Mouse (Mus musculus) small intestine, adult 2 months (tissue): ENCODE measurements around the gene Pde4b. TPM values are rescaled to one million over a fixed set of nuclear protein-coding genes. Genes with fewer than 3 reads are reported as not detected.
A peak's percentile ranks its signal among the peaks of the same experiment; 100 is the strongest.

Source experiments
- H3K27ac ChIP-seq: fragments of 200-500 bp; 2 replicates; pipeline ENCODE4 v1.5.1; 2012; ENCODE audit warnings: low read depth, low read length, control low read depth, inconsistent platforms; ENCODE audit not compliant: insufficient read depth
- H3K27me3 ChIP-seq: fragments of 200-500 bp; 2 replicates; pipeline ENCODE4 v1.6.1; 2012; ENCODE audit warnings: mild to moderate bottlenecking, moderate library complexity, low read length, inconsistent platforms; ENCODE audit not compliant: control insufficient read depth, insufficient read depth
- H3K36me3 ChIP-seq: fragments of 200-500 bp; 2 replicates; pipeline ENCODE4 v1.6.1; 2012; ENCODE audit warnings: mild to moderate bottlenecking, low read length, control low read depth, inconsistent platforms; ENCODE audit not compliant: control insufficient read depth, insufficient read depth
- H3K4me1 ChIP-seq: fragments of 200-500 bp; 2 replicates; pipeline ENCODE4 v1.6.1; 2012; ENCODE audit warnings: low read length, inconsistent platforms, mixed read lengths; ENCODE audit not compliant: control insufficient read depth, insufficient read depth, insufficient read length
- H3K4me3 ChIP-seq: fragments of 200-500 bp; 2 replicates; pipeline ENCODE4 v1.5.1; 2012; ENCODE audit warnings: low read depth, mild to moderate bottlenecking, control low read depth, inconsistent platforms, low read length, moderate library complexity
- CTCF ChIP-seq: fragments of 200-500 bp; IDR thresholded peaks from 2 replicates; pipeline ENCODE4 v1.5.1; 2012; ENCODE audit warnings: low read depth, mild to moderate bottlenecking, control low read depth, inconsistent platforms, low read length, moderate library complexity, mixed read lengths; ENCODE audit not compliant: insufficient replicate concordance, insufficient read length; ENCODE audit errors: extremely low read depth
- POLR2A ChIP-seq: fragments of 200-500 bp; IDR thresholded peaks from 2 replicates; pipeline ENCODE4 v1.6.1; 2012; ENCODE audit warnings: low read depth, mild to moderate bottlenecking, control low read depth, inconsistent platforms, low read length, moderate library complexity
- WGBS: fragments of 180-500 bp; shearing (Covaris S2); methylation state at CpG from one replicate; pipeline ENCODE4 v1.1.7; 2018; 5-methylcytosine and 5-hydroxymethylcytosine counted together
- polyA plus RNA-seq: library from polyadenylated mRNA; depleted of rRNA; stranded (reverse); fragments of >200 nt; gene quantifications from 2 replicates; pipeline ENCODE4 v1.2.3, GENCODE M21; 2012

Gene Pde4b
- polyA plus RNA-seq, 1 experiment: 2.5 TPM

GRCm38 (mm10) chr4:102087566-102088234 lies 357 bp downstream of the Pde4b start:
- H3K36me3 ChIP-seq: no peaks in the 10 kb centered on the region

GRCm38 (mm10) chr4:102088235-102088867 lies 1.0 kb downstream of the Pde4b start:
- TF ChIP-seq POLR2A (no peak), CTCF (no peak)
- Histone ChIP-seq H3K36me3 (no peaks in the 10 kb centered on the region), H3K4me1 (no peaks in the 10 kb centered on the region), H3K27me3 (peaks cover 13% of the 10 kb centered on the region), H3K27ac (no peak overlapping the region), H3K4me3 (peak overlapping the region; percentile 38)
- 23% methylated on average over 15 of the region's 15 CpGs for WGBS

More at GRCm38 (mm10) chr4:102087566-102088234, 357 bp downstream of the Pde4b start:
- Histone ChIP-seq H3K4me3 (peak overlapping the region; percentile 38), H3K4me1 (no peaks in the 10 kb centered on the region), H3K27me3 (peaks cover 13% of the 10 kb centered on the region), H3K27ac (no peak overlapping the region)
- 4% methylated on average over 64 of the region's 64 CpGs for WGBS
- TF ChIP-seq POLR2A (no peak), CTCF (no peak)

GRCm38 (mm10) chr4:102095851-102096250 lies 8.5 kb downstream of the Pde4b start:
- Histone ChIP-seq H3K4me1 (no peaks in the 10 kb centered on the region), H3K36me3 (no peaks in the 10 kb centered on the region), H3K27ac (no peak overlapping the region), H3K27me3 (no peaks in the 10 kb centered on the region), H3K4me3 (no peak overlapping the region)
- 97% methylated on average over 2 of the region's 2 CpGs for WGBS
- TF ChIP-seq CTCF (no peak), POLR2A (no peak)

GRCm38 (mm10) chr4:102102241-102102640 lies 14.9 kb downstream of the Pde4b start:
- 21% methylated on average over 4 of the region's 4 CpGs for WGBS
- no peaks in the 10 kb centered on the region for H3K4me1 ChIP-seq
- H3K36me3 ChIP-seq: no peaks in the 10 kb centered on the region
- TF ChIP-seq CTCF: no peak
- TF ChIP-seq POLR2A: no peak
- H3K4me3 ChIP-seq: no peak overlapping the region
- H3K27me3 ChIP-seq: no peaks in the 10 kb centered on the region
- no peak overlapping the region for H3K27ac ChIP-seq

DNA sequence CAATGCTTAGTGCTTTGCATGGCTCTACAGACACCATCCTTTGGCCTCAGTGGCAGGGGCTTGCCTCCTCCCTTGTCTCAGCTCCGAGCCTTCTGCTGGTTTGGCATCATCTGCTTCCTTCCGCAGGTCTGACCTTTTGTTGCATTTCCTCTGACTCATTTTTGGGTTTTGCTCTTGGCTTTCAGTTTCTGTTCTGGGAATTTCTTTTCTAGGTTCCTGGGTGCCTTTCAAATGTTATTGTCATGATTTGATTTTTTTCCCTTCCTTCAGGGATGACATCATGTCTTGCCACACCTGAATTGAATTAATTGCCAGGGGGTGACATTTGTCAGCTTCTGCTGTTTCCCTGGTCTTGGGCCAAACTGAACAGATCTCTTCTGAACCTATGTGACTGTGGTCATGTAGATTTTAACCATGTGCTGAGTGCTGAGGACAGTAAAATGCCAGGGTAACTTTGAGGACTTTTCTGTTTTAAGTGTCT lies 17.2 kb downstream of the Pde4b start:
- no peaks in the 10 kb centered on the region for H3K27me3 ChIP-seq
- H3K4me1 ChIP-seq: no peaks in the 10 kb centered on the region
- H3K27ac ChIP-seq: no peak overlapping the region
- H3K4me3 ChIP-seq: no peak overlapping the region
- TF ChIP-seq POLR2A: no peak
- no peak for TF ChIP-seq CTCF
- H3K36me3 ChIP-seq: no peaks in the 10 kb centered on the region
- WGBS: 64% methylated on average over 2 of the region's 2 CpGs

GRCm38 (mm10) chr4:102106771-102107170 lies 19.4 kb downstream of the Pde4b start:
- no peaks in the 10 kb centered on the region for H3K4me1 ChIP-seq
- TF ChIP-seq POLR2A: no peak
- no peak for TF ChIP-seq CTCF
- H3K4me3 ChIP-seq: no peak overlapping the region
- H3K27ac ChIP-seq: no peak overlapping the region
- 85% methylated on average over 6 of the region's 6 CpGs for WGBS
- no peaks in the 10 kb centered on the region for H3K27me3 ChIP-seq
- no peaks in the 10 kb centered on the region for H3K36me3 ChIP-seq

GRCm38 (mm10) chr4:102119454-102119853 lies 32.1 kb downstream of the Pde4b start:
- WGBS: 89% methylated on average over 3 of the region's 3 CpGs
- Histone ChIP-seq H3K36me3 (no peaks in the 10 kb centered on the region), H3K27ac (no peak overlapping the region), H3K27me3 (no peaks in the 10 kb centered on the region), H3K4me3 (no peak overlapping the region), H3K4me1 (no peaks in the 10 kb centered on the region)
- no peak for TF ChIP-seq CTCF
- no peak for TF ChIP-seq POLR2A
